Mouse (Mus musculus): ENCODE measurements around the gene Trio.
A peak's percentile ranks its signal among the peaks of the same experiment; 100 is the strongest.

Trio gene

GRCm38 (mm10) chr15:27826886-27827285, 198.8 kb downstream of the Trio start:
- peak in 1 of 2 experiments; percentile 19 for DNase-seq

DNA sequence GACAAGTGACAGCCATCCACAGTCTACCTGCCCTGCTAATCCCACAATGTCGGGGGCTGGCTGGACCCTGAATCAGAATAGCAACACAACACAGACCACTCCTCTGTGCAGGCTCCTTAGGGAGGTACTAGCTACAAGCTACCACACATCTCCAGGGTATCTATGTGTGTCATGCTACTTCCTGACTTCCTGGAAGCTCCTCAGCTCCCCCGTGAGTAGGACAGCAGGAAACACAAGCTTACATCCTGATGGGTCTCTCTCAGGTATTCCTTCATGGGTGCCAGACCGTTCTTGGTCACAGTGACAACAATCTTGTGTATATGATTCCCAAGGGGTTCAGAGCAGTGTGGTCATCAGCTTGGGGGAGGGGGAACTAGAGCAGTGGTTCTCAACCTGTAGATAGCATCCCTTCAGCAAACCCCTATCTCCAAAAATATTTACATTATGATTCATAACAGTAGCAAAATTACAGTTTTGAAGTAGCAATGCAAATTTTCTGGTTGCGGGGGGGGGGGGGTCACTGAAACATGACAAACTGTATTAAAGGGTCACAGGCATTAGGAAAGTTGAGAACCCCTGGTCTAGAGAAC, 199.5 kb downstream of the Trio start:
- peak in 1 of 2 experiments; percentile 15 for DNase-seq

GRCm38 (mm10) chr15:27825390-27825789, 200.3 kb downstream of the Trio start:
- DNase-seq = no peak

DNA sequence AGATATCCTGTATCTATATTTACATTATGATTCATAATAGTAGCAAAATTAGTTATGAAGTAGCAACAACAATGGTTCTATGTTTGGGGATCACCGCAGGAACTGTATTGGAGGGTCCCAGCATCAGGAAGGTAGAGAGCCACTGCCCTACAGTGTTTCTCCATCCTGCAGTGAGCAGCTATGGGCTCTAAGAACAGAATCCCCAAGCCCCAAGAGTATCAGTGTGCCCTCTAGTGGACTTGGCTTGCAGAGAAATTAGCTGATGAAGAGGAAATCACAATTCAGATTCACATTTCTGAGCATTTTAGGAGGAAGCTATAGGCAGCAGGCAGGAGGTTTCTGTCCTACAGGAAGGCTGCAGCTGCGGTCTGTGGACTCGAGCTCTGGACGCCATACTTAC, 202.1 kb downstream of the Trio start:
- no peak for DNase-seq

DNA sequence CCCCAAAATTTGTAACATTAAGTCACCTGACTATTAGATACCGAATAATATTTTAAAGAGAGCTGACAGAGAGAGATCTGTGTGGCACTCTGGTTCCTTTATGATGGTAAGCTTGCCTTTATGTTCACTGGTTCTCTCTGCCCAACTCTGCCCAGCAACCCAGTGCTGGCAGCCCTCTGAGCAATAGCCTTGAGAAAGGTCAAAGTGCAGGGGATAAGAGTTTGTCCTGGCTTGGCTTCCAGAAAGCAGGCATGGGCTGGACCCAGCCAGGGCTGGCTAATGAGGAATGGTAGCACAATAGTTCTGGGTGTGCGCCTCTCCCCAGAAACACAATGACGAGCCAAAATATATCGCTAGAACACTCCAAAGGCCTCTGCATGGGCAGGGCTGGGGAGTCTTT, 203.2 kb downstream of the Trio start:
- DNase-seq = no peak

- no peak for DNase-seq
These were observed 203.8 kb downstream of the Trio start for GRCm38 (mm10) chr15:27821651-27822364.

- no peak for DNase-seq
These were observed 208.6 kb downstream of the Trio start for GRCm38 (mm10) chr15:27817096-27817495.

- no peak for DNase-seq
These were observed 210.8 kb downstream of the Trio start for GRCm38 (mm10) chr15:27814677-27815391.

GRCm38 (mm10) chr15:27810793-27811488, 214.7 kb downstream of the Trio start:
- DNase-seq = no peak

GRCm38 (mm10) chr15:27810262-27810661, 215.4 kb downstream of the Trio start:
- no peak for DNase-seq

DNA sequence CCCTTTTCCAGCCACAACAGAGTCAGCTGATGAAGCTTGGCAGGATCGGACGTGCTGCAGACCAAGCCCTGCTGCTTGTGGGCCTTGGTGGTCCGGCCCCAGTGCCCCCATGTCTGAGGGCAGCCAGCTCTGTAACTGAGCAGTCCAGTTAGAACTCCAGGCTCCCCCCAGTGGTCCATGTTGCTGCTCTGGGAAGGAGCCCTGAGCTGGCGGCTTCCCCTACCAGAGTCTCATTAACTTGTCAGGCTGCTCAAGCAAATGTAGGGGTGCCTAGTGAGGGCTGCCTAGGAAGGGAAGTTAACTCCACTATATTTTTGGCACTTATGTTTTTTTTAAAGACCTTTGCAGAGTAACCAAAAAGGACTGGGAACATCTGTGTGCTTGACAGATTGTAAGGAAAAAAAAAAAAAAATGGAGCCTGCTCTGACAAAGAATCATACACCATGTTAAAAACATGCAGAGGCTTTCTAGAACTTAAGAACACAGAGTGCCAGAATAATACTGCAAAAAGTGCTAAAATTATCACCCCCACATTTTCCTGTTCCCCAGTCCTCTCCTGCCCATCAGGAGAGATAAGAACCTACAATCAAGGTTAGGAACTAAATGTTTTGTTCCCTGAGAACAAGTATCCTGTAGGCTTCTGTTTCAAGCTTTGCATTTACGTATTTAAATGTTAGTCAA, 216.9 kb downstream of the Trio start:
- no peak for DNase-seq

GRCm38 (mm10) chr15:27806219-27806618, 219.4 kb downstream of the Trio start:
- DNase-seq = no peak

DNA sequence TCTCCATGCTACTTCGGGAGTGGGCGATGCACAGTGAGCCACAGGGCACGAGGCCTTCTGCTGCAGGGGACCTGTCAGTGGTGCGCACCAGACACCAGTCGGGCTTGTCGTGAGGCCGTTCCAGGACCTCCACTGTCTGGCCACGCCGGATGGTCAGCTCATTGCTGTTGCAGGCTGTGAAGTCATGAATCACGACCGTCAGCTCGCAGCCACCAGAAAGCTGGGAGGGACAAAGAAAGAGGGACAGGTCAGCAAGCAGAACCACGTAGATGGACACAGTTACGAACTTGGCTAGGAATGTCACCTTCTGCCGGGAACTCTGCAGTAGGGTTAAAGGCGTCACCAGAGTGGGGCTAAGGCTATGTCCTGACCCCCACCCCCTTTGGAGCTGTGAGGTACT, 220.0 kb downstream of the Trio start:
- DNase-seq = no peak

- DNase-seq = no peak
These were observed 221.2 kb downstream of the Trio start for GRCm38 (mm10) chr15:27804447-27804846.

DNA sequence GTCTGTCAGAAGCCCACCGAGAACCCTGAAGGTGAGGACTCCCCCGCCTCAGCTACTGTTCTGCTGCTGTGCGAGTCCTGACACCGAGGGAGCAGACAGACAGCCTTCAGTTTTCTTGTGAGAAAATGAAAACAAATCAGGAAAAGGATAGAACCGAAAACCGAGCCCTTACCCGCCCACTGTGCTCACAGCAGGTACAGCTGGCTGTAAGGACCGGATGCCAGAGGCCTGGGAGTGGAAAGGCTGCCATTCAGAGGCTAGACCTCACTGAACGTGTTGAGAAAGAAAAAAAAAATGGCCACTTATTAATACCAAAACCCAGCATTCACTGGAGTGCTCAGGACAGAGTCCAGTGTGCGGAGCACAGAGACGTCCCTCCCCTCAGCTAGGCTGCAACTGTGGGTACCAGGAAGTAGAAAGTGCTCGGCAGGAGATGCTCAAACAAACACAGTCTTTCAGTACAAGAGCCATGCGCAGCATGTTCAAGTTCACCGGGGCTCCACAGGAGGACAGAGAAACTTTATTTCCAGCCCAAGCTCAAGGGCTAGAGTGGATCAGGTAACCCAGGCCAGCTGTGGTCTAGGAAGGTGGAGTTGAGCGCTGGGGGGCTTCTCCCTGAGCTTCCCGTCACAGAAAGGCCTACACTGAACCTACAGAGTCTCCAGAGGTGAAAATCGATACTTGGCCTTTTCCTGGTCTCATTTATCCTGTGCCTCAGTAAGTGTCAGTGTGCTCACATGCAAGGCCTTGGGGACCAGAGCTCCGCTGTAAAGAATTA, 221.9 kb downstream of the Trio start:
- no peak for DNase-seq

DNA sequence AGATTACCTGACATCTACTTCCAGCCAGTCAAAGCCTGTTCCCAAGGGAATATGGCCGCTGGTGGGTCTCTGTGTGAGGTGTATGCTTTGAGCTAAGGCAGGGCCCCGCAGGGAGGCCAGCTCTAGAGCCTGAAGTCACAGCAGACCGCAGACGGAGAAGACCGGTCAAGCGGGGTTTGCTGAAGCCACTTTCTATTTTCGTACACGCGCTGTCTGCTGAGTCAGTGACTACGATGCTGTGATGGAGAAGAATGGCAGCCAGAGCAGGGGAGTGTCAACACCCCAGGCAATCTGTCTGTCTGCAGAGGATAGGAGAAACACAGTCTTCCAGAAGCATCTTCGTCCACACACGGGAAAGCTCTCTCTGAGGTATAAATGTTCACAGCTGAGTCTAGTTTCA, 223.4 kb downstream of the Trio start:
- no peak for DNase-seq

DNA sequence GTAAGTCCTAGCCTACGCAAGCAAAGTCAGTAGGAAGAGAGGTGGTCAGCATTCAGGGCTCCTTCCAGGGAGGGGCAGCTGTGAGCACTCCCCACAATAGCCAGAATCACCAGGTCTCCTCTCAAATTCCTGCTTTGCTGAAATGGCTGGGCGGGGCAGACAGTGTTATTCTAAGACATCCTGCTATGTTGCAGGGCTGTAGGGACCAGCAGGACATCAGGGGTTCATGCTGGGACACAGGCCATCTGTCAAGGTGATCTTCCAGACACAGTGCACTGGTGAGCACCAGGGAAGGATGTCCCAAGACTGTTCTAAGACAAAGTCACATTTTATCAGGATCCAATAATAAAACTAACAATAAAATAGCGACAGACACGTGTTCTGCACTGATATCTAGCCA, 224.5 kb downstream of the Trio start:
- DNase-seq = no peak

DNA sequence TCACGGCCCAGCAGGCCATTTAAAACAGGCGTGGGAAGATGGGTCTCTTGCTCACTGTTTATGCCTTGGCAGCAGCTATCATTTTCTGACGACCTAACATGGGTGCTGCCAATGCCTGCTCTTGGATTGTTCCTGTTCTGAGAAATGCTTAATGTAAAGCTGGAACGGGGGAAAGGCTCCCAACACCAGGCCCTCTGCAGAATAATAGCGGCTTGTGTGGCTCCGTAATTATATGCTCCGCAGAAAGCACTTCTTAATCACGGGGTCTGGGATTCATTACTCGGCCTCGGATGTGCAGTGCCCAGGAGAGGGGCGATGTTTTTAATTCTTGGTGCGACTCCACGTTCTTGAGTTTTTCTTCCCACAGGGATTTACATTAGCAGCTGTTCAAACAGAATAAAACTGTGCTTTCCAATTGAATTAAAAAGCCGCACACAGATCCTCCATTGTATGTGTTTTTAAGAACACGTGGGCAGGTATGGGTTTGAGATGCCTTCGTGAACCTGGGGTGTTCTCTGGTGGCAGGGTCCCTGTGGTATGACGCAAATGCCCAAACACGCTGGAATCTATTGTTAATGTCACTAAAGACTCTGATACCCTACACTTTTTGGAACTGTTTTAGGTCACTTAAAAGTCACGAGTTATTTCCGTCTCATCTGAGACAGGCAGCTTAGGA, 228.0 kb downstream of the Trio start:
- DNase-seq = no peak

DNA sequence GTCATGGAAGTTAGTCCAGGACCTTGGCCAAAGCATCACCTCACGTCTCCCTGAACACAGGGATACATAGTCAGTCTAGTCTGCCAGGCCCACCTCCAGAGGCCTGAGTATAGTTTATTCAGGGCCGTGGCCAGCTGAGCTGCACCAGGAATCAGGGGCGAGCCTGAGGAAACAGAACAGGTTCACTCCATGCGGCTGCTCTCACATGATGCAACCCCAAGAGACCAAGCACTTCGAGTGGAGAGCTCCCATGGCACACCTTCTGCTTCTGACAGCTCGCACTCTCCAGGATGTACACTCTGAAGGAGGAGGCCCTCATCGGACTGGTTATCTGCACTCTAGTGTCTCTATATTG, 228.8 kb downstream of the Trio start:
- DNase-seq = no peak

- no peak for DNase-seq
These were observed 229.4 kb downstream of the Trio start for GRCm38 (mm10) chr15:27795942-27796867.
